Mouse (Mus musculus) limb, embryonic 10.5 days (tissue): ENCODE data around the gene Fam185a. TPM values are rescaled to one million over a fixed set of nuclear protein-coding genes. Genes with fewer than 3 reads are reported as not detected.

ENCODE experiments used
- DNase-seq: peaks from one replicate; pipeline ENCODE4 v3.0.0-alpha.2; 2017; ENCODE audit warnings: low spot score
- H3K27ac ChIP-seq: fragments of 300-500 bp; sonication (generic); 2 replicates; pipeline ENCODE4 v1.5.1; 2016; ENCODE audit warnings: mild to moderate bottlenecking
- H3K27me3 ChIP-seq: fragments of 300-500 bp; sonication (generic); 2 replicates; pipeline ENCODE4 v1.6.1; 2016; ENCODE audit warnings: low read depth, mild to moderate bottlenecking; ENCODE audit not compliant: poor library complexity, severe bottlenecking
- H3K36me3 ChIP-seq: fragments of 300-500 bp; sonication (generic); 2 replicates; pipeline ENCODE4 v1.6.1; 2016; ENCODE audit warnings: mild to moderate bottlenecking, moderate library complexity
- H3K4me1 ChIP-seq: fragments of 300-500 bp; sonication (generic); 2 replicates; pipeline ENCODE4 v1.6.1; 2016
- H3K4me3 ChIP-seq: fragments of 300-500 bp; sonication (generic); 2 replicates; pipeline ENCODE4 v1.5.1; 2016; ENCODE audit warnings: mild to moderate bottlenecking, moderate library complexity
- H3K9me3 ChIP-seq: fragments of 300-500 bp; sonication (generic); replicated peaks from 2 replicates; pipeline ENCODE4 v1.6.1; 2016; ENCODE audit warnings: mild to moderate bottlenecking
- WGBS: fragments of 180-500 bp; shearing (Covaris S2); methylation state at CpG from one replicate; pipeline ENCODE4 v1.1.7; 2016; 5-methylcytosine and 5-hydroxymethylcytosine counted together
- polyA plus RNA-seq: library from polyadenylated mRNA; unstranded; fragments of >200 nt; fragmentation: Nextera tagmentation; extraction: Ambion mirVana; gene quantifications from 2 replicates; pipeline ENCODE4 v1.2.1, GENCODE M21; 2016

Fam185a gene
- polyA plus RNA-seq, 1 experiment from 2014 or later, result 6.9 TPM

GRCm38 (mm10) chr5:21502936-21503610, 78.3 kb downstream of the Fam185a start:
- WGBS, result 72% methylated on average over 13 of the region's 13 CpGs
- no peaks in the 10 kb centered on the region for H3K9me3 ChIP-seq
- no peak overlapping the region for H3K27ac ChIP-seq
- no peaks in the 10 kb centered on the region for H3K27me3 ChIP-seq
- no peak for DNase-seq
- no peaks in the 10 kb centered on the region for H3K36me3 ChIP-seq
- peaks cover 13% of the 10 kb centered on the region for H3K4me1 ChIP-seq
- no peak overlapping the region for H3K4me3 ChIP-seq

DNA sequence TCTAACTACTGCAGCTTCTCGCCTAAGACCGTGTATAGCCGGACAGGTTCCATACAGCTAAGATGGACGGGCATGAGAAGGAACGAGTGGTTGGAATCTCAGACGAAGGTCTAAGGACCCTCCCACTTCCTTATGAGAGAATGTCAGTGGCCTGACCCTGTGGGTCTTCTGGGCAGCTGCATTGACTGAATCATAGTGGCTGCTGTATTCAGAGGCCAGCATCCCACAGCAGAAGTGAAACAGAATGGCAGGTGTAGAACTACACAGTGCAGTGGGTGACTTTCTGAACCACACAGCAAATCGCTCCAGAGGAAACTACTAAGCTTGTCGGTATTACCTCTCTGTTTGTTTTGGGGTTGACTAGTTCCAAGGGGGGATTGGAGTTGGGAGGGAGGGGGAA, 80.4 kb downstream of the Fam185a start:
- H3K36me3 ChIP-seq, result no peaks in the 10 kb centered on the region
- H3K9me3 ChIP-seq, result no peaks in the 10 kb centered on the region
- H3K4me3 ChIP-seq, result no peak overlapping the region
- no peak overlapping the region for H3K27ac ChIP-seq
- WGBS, result 85% methylated on average over 8 of the region's 8 CpGs
- DNase-seq, result no peak
- H3K4me1 ChIP-seq, result peaks cover 13% of the 10 kb centered on the region
- H3K27me3 ChIP-seq, result no peaks in the 10 kb centered on the region

GRCm38 (mm10) chr5:21506887-21507286, 82.1 kb downstream of the Fam185a start:
- no peak for DNase-seq
- Histone ChIP-seq H3K27me3 (no peaks in the 10 kb centered on the region), H3K9me3 (no peaks in the 10 kb centered on the region), H3K4me1 (peaks cover 4% of the 10 kb centered on the region; the same call in 1 of the 2 replicates), H3K36me3 (no peaks in the 10 kb centered on the region), H3K4me3 (no peak overlapping the region), H3K27ac (no peak overlapping the region)
- 28% methylated on average over 1 of the region's 1 CpGs for whole genome bisulfite sequencing

DNA sequence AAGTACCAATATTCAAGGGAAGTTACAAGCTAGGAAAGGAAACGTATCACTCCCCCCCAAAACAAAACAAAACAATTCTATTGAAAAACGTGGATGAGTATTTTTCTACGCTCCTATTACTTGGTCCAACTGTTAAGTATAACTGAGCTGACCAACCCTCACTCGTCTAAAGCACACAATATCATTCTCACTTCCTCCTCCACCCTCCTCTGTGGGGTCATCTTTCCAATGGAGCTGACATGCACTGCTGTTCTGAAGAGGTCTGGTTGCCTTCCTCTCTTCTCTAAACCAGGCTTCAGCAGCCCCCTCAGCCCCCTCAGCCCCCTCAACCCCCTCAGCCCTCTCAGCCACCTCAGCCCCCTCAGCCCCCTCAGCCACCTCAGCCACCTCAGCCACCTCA, 85.0 kb downstream of the Fam185a start:
- WGBS, result 83% methylated on average over 4 of the region's 4 CpGs
- Histone ChIP-seq H3K4me3 (no peak overlapping the region), H3K27ac (no peak overlapping the region), H3K4me1 (peaks cover 7% of the 10 kb centered on the region), H3K36me3 (no peaks in the 10 kb centered on the region), H3K27me3 (no peaks in the 10 kb centered on the region), H3K9me3 (no peaks in the 10 kb centered on the region)
- no peak for DNase-seq

GRCm38 (mm10) chr5:21513363-21513762, 88.6 kb downstream of the Fam185a start:
- WGBS, result 83% methylated on average over 10 of the region's 10 CpGs
- peaks cover 3% of the 10 kb centered on the region; the same call in 1 of the 2 replicates for H3K4me1 ChIP-seq
- no peaks in the 10 kb centered on the region for H3K9me3 ChIP-seq
- no peaks in the 10 kb centered on the region for H3K27me3 ChIP-seq
- no peaks in the 10 kb centered on the region for H3K36me3 ChIP-seq
- DNase-seq, result no peak
- H3K27ac ChIP-seq, result no peak overlapping the region
- H3K4me3 ChIP-seq, result no peak overlapping the region

- Histone ChIP-seq H3K27me3 (no peaks in the 10 kb centered on the region), H3K4me3 (no peak overlapping the region), H3K36me3 (no peaks in the 10 kb centered on the region), H3K4me1 (peaks cover 3% of the 10 kb centered on the region; the same call in 1 of the 2 replicates), H3K9me3 (no peaks in the 10 kb centered on the region), H3K27ac (no peak overlapping the region)
- no peak for DNase-seq
- 98% methylated on average over 2 of the region's 2 CpGs for WGBS
These were observed 92.8 kb downstream of the Fam185a start for GRCm38 (mm10) chr5:21517562-21517961.

GRCm38 (mm10) chr5:21518207-21518606, 93.4 kb downstream of the Fam185a start:
- Histone ChIP-seq H3K27me3 (no peaks in the 10 kb centered on the region), H3K4me3 (no peak overlapping the region), H3K4me1 (peaks cover 3% of the 10 kb centered on the region; the same call in 1 of the 2 replicates), H3K36me3 (no peaks in the 10 kb centered on the region), H3K9me3 (no peaks in the 10 kb centered on the region), H3K27ac (no peak overlapping the region)
- WGBS, result 85% methylated on average over 4 of the region's 4 CpGs
- no peak for DNase-seq

GRCm38 (mm10) chr5:21519166-21519565, 94.4 kb downstream of the Fam185a start:
- no peaks in the 10 kb centered on the region for H3K27me3 ChIP-seq
- DNase-seq, result no peak
- no peaks in the 10 kb centered on the region for H3K4me1 ChIP-seq
- WGBS, result 83% methylated on average over 3 of the region's 3 CpGs
- H3K27ac ChIP-seq, result no peak overlapping the region
- no peaks in the 10 kb centered on the region for H3K9me3 ChIP-seq
- H3K36me3 ChIP-seq, result no peaks in the 10 kb centered on the region
- no peak overlapping the region for H3K4me3 ChIP-seq

DNA sequence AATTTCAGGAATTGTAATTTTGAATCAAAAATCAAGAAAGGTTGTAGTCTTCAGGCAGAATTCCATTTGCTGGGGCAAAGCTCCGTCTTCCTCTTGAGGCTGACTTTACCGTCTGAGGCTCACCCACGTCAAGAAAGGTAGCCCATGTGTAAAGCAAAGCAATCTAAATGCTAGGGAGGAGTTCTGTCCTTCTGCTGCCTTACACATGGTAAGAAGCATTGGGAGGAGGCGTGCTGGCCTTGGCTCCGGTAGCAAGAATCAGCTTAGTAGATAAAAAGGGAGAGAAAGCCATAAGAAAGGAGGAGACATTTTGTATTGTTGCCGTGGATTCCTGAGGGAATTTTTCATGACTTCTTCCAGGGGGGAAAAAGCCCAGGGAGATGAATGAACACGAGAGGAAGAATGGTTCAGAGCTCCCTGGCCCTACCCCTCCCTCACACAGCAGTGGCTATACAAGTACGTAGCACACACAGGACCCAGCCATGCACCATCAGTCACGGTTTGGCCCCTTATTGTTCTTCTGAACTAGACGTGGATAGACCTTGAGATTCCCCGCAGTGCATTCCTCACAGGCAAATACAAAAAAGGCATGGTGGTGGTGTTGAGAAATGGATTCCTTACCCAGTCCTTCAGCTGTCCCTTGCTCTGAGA, 102.2 kb downstream of the Fam185a start:
- Histone ChIP-seq H3K9me3 (0 out of 2 replicates have a peak, but pooled peaks cover 2% of the 10 kb centered on the region), H3K4me1 (no peaks in the 10 kb centered on the region), H3K36me3 (no peaks in the 10 kb centered on the region), H3K27ac (no peak overlapping the region), H3K27me3 (no peaks in the 10 kb centered on the region), H3K4me3 (no peak overlapping the region)
- 84% methylated on average over 11 of the region's 11 CpGs for WGBS
- no peak for DNase-seq

DNA sequence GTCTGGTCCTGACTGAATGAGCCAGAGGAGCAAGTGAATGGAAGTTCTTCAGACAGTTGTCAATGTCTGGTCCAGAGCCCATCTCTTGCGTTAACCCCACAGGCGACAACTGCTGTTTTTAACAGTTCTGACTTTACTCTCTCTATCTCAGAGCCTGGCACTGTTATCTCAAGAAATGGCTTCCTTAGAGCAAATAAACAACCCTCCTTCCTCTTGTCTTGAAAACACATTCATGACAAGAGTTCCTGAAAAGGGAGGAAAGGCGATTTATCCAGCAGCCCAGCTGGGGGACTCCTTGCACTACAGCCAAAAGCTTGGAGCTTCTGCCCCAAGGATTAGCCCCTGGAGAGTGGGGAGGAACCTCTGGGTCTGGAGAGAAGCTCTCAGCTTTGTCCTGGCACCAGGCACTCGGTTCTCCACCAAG, 102.7 kb downstream of the Fam185a start:
- no peak overlapping the region for H3K27ac ChIP-seq
- 0 out of 2 replicates have a peak, but pooled peaks cover 2% of the 10 kb centered on the region for H3K9me3 ChIP-seq
- H3K4me3 ChIP-seq, result no peak overlapping the region
- no peak for DNase-seq
- H3K27me3 ChIP-seq, result no peaks in the 10 kb centered on the region
- H3K36me3 ChIP-seq, result no peaks in the 10 kb centered on the region
- H3K4me1 ChIP-seq, result no peaks in the 10 kb centered on the region
- 76% methylated on average over 4 of the region's 4 CpGs for WGBS

DNA sequence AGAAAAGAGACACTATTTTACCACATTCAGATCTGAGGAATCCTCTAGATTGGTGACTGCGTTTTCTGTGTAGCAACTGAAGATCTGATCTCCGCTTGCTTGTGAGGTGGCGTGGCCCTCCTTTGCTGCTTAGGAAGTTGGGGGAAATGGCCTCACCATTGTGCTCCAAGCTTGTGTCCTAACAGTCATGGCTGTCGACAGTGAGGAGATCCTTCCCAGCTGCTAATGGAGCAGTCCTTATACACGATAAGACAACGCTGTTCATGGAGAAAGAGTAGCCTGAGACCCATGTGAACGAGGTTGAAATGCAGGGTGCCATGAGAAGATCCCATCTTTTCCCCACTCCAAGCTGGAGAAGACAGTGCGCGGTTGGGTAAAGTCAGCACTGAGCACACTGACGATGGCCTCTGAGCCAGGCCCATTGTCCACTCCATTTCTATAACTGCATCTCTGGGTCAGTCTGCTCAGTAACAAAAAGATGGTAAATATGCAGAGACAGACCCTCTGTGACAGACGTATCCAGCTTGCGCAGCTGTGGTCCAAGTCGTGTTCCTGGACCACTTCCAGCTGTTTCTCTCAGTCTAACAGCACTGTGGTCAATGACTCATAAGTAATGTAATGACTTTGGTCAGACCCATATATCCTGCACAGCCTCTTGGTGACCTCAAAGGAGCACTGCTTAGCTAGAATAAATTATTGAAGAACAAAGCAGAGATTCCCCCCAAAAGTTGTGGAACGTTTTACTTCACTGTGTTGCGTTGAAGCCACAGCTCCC, 103.5 kb downstream of the Fam185a start:
- H3K4me3 ChIP-seq, result no peak overlapping the region
- H3K27ac ChIP-seq, result no peak overlapping the region
- H3K4me1 ChIP-seq, result no peaks in the 10 kb centered on the region
- no peaks in the 10 kb centered on the region for H3K27me3 ChIP-seq
- WGBS, result 93% methylated on average over 15 of the region's 15 CpGs
- 0 out of 2 replicates have a peak, but pooled peaks cover 2% of the 10 kb centered on the region for H3K9me3 ChIP-seq
- no peak for DNase-seq
- no peaks in the 10 kb centered on the region for H3K36me3 ChIP-seq

DNA sequence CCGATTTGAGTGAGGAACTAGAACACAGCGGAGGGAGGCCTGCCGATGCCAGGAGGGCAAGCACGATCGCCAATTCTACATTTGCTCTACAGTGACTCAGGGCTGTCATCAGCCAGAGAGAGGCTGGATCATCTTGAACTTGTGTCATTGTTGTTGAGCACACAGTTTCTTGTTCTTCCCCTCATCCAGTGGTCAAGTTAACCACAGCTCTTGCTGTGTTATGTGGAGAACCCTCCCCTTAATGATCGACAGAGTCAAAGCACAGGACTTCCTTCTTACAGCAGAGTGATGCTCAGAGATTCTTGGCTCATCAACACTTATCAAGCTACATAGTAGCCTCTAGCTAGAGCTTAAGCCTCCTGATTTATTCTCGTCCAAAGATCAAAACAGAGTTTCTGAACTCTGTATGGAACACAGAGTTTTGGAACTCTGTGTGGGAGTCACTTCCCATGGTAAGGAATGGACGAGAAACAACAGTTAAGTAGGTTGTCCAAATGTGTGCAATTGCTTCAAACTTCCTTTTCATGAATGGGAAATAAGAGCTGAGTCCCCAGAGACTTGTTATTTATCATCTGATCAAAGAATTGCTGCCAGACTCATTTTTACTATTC, 104.5 kb downstream of the Fam185a start:
- Histone ChIP-seq H3K27me3 (no peaks in the 10 kb centered on the region), H3K36me3 (no peaks in the 10 kb centered on the region), H3K4me3 (no peak overlapping the region), H3K9me3 (0 out of 2 replicates have a peak, but pooled peaks cover 2% of the 10 kb centered on the region), H3K27ac (no peak overlapping the region), H3K4me1 (no peaks in the 10 kb centered on the region)
- 91% methylated on average over 8 of the region's 8 CpGs for WGBS
- DNase-seq, result no peak
